Mouse (Mus musculus) MN1 (cell line): ENCODE data around the gene Wdfy1.

ENCODE experiments used
- DNase-seq: peaks from one replicate; pipeline ENCODE4 v3.0.0-alpha.2; 2016; ENCODE audit warnings: low spot score

The Wdfy1 gene

DNA sequence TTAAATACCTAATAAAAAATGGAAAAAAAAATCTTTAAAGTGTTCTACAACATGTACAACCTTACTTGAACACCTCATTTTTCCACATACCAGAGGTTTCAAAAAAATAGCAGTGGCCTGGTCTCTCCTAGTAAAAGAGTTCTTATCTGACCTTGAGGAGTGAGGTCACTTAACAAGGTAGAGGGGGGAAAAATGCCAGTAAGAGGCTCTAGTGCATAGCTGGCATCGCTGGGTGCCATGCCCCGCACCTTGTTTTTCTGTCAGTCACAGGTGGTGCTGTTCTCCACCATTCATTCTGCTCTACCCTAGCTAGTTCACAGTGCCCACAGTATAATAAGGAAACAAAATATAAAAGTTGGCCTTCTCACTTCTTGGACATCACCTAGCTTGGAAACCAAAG, 121.0 kb downstream of the Wdfy1 start:
- DNase-seq: no peak
